17 mouse cellular contexts compared by ENCODE assay signal in genomic region chr2:178126041-178126820, GRCm38 (mm10). TPM values are rescaled to one million over a fixed set of nuclear protein-coding genes. Genes with fewer than 3 reads are reported as not detected.
DNase-seq lines count a peak whose midpoint lies in the region; ATAC-seq and TF ChIP-seq lines count a peak whose summit lies in the region.
"Had no signal": no experiment of that assay in that cellular context is flagged by ENCODE, and none has a peak within 500 bp of the region (broad histone marks: within the 10 kb centered on the region; RNA-seq: fewer than 3 reads in every experiment).

No protein-coding gene starts in this region.

- no peak for TF ChIP-seq EP300 in stomach, postnatal 0 days (optimal IDR thresholded peaks at IDR 0.05)

- no peak overlapping the region for H3K9ac ChIP-seq in stomach, postnatal 0 days (ENCODE audit: low read length)
- H3K9ac ChIP-seq: heart, embryonic 13.5 days had no signal

- ATAC-seq in stomach, postnatal 0 days (ENCODE audit: low FRiP score, low TSS enrichment), result no peak
- ATAC-seq: forebrain, embryonic 14.5 days; intestine, postnatal 0 days had no signal

- no peaks in the 10 kb centered on the region for H3K36me3 ChIP-seq in stomach, postnatal 0 days (ENCODE audit: control insufficient read depth, insufficient read depth, low read length)
- H3K36me3 ChIP-seq: heart, embryonic 13.5 days had no signal

- DNase-seq in frontal cortex, postnatal 10 days (ENCODE audit: low spot score in 2 of 2), result peak; percentile 5
- DNase-seq in frontal cortex, adult 2 months (ENCODE audit: extremely low spot score in 1 of 2, low spot score in 1 of 2), result no peak
- peak; percentile 6 for DNase-seq in left cerebral cortex, adult 2 months (ENCODE audit: extremely low spot score in 1 of 2, low spot score in 2 of 2)
- no peak for DNase-seq in left cerebral cortex, postnatal 25 days (ENCODE audit: low spot score in 2 of 2)
- peak; percentile 13 for DNase-seq in urinary bladder, adult 2 months (ENCODE audit: low spot score)
- DNase-seq in urinary bladder, postnatal 14 days (ENCODE audit: low spot score), result no peak
- peak; percentile 10 for DNase-seq in stomach, postnatal 0 days (ENCODE audit: low spot score)
- DNase-seq in adrenal gland, postnatal 10 days, result no peak
- DNase-seq: gastrocnemius, postnatal 25 days; kidney, postnatal 25 days; left cerebral cortex, postnatal 4 days; lung, adult 18-20 months; thymus, adult 2 months had no signal

- intact Hi-C loops in left cerebral cortex, adult 2 months (cut with DNase I), result no loop called here
- intact Hi-C loops in left cerebral cortex, postnatal 25 days (cut with DNase I), result no loop called here

- H3K9me3 ChIP-seq in stomach, postnatal 0 days (ENCODE audit: control insufficient read depth, low read length), result no peaks in the 10 kb centered on the region
- H3K9me3 ChIP-seq: heart, embryonic 13.5 days had no signal

- no peak overlapping the region for H3K4me2 ChIP-seq in stomach, postnatal 0 days (replicated peaks; ENCODE audit: low read depth)
- H3K4me2 ChIP-seq: heart, embryonic 13.5 days had no signal

- H3K27ac ChIP-seq in left cerebral cortex, adult 2 months, result no peak overlapping the region
- H3K27ac ChIP-seq in stomach, postnatal 0 days (replicated peaks), result no peak overlapping the region
- H3K27ac ChIP-seq: heart, embryonic 13.5 days; macrophage had no signal

- no peaks in the 10 kb centered on the region for H3K27me3 ChIP-seq in stomach, postnatal 0 days (ENCODE audit: control insufficient read depth, insufficient read depth, low read length)

- no peak overlapping the region for H3K4me3 ChIP-seq in left cerebral cortex, adult 2 months
- H3K4me3 ChIP-seq in stomach, postnatal 0 days (ENCODE audit: low read depth, low read length), result no peak overlapping the region
- H3K4me3 ChIP-seq: heart, embryonic 13.5 days had no signal

- 90% methylated on average over 7 of the region's 7 CpGs for WGBS in stomach, postnatal 0 days

- TF ChIP-seq CTCF in left cerebral cortex, adult 2 months (IDR thresholded peaks at IDR 0.05), result no peak
- TF ChIP-seq CTCF in stomach, postnatal 0 days (IDR thresholded peaks at IDR 0.05; ENCODE audit: low read depth), result no peak

- no peaks in the 10 kb centered on the region for H3K4me1 ChIP-seq in stomach, postnatal 0 days (replicated peaks; ENCODE audit: control insufficient read depth, insufficient read depth)

RNA-seq across cellular contexts. Expression of gene Phactr3, which starts 7.5 kb away (rescaled TPM):
- 139 and 140 TPM in 2 replicates for polyA plus RNA-seq in frontal cortex, adult 2 months (2012; rRNA removed)
- total RNA-seq in left cerebral cortex, adult 2 months (2021), result 100 to 1,000 TPM; 143 to 156 TPM
- total RNA-seq in left cerebral cortex, postnatal 25 days (2021), result 100 to 1,000 TPM; 158 TPM
- 0.66 and 1.6 TPM in 2 replicates for polyA plus RNA-seq in urinary bladder, adult 2 months (2012; rRNA removed)
- 1.7 and 2.8 TPM in 2 replicates for polyA plus RNA-seq in stomach, postnatal 0 days (2015; fragmentation: Nextera tagmentation; extraction: Ambion mirVana)
- total RNA-seq in adrenal gland, postnatal 10 days (2021), result 1 to 10 TPM; 3.1 to 3.3 TPM
- total RNA-seq: gastrocnemius, postnatal 25 days had no signal
- polyA plus RNA-seq: macrophage had no signal

RNA-seq across cellular contexts. Expression of gene Zfp931, which starts 48.0 kb away (rescaled TPM):
- 15.7 and 15.8 TPM in 2 replicates for polyA plus RNA-seq in frontal cortex, adult 2 months (2012; rRNA removed)
- total RNA-seq in left cerebral cortex, adult 2 months (2021), result 10 to 100 TPM; 21.3 to 21.4 TPM
- 10 to 100 TPM; 22.6 to 23.7 TPM for total RNA-seq in left cerebral cortex, postnatal 25 days (2021)
- 13.0 and 13.5 TPM in 2 replicates for polyA plus RNA-seq in urinary bladder, adult 2 months (2012; rRNA removed)
- 9.3 and 9.6 TPM in 2 replicates for polyA plus RNA-seq in stomach, postnatal 0 days (2015; fragmentation: Nextera tagmentation; extraction: Ambion mirVana)
- 10 to 100 TPM; 15.4 to 25.7 TPM for total RNA-seq in adrenal gland, postnatal 10 days (2021)

Comparison
In these comparisons a context has a peak if more than half of its experiments do, and no peak if none do; other contexts are left out.
1. DNase-seq: peak in frontal cortex, postnatal 10 days (2 of 2), left cerebral cortex, adult 2 months (2 of 2), urinary bladder, adult 2 months (single experiment) and stomach, postnatal 0 days (single experiment); none in frontal cortex, adult 2 months (0 of 2), left cerebral cortex, postnatal 25 days (0 of 2), urinary bladder, postnatal 14 days (single experiment) and adrenal gland, postnatal 10 days (single experiment).
2. RNA of gene Phactr3, which starts 7.5 kb away (total RNA-seq): 158 TPM in left cerebral cortex, postnatal 25 days and 143 to 156 TPM in left cerebral cortex, adult 2 months; 3.1 to 3.3 TPM in adrenal gland, postnatal 10 days; every median in the first group is over 10 times any median in the second.